Mouse (Mus musculus) small intestine, adult 2 months (tissue): ENCODE data around the gene Zbtb44. TPM values are rescaled to one million over a fixed set of nuclear protein-coding genes. Genes with fewer than 3 reads are reported as not detected.

Experiments used
- H3K27ac ChIP-seq: fragments of 200-500 bp; 2 replicates; pipeline ENCODE4 v1.5.1; 2012; ENCODE audit warnings: low read depth, low read length, control low read depth, inconsistent platforms; ENCODE audit not compliant: insufficient read depth
- H3K27me3 ChIP-seq: fragments of 200-500 bp; 2 replicates; pipeline ENCODE4 v1.6.1; 2012; ENCODE audit warnings: mild to moderate bottlenecking, moderate library complexity, low read length, inconsistent platforms; ENCODE audit not compliant: control insufficient read depth, insufficient read depth
- H3K36me3 ChIP-seq: fragments of 200-500 bp; 2 replicates; pipeline ENCODE4 v1.6.1; 2012; ENCODE audit warnings: mild to moderate bottlenecking, low read length, control low read depth, inconsistent platforms; ENCODE audit not compliant: control insufficient read depth, insufficient read depth
- H3K4me1 ChIP-seq: fragments of 200-500 bp; 2 replicates; pipeline ENCODE4 v1.6.1; 2012; ENCODE audit warnings: low read length, inconsistent platforms, mixed read lengths; ENCODE audit not compliant: control insufficient read depth, insufficient read depth, insufficient read length
- H3K4me3 ChIP-seq: fragments of 200-500 bp; 2 replicates; pipeline ENCODE4 v1.5.1; 2012; ENCODE audit warnings: low read depth, mild to moderate bottlenecking, control low read depth, inconsistent platforms, low read length, moderate library complexity
- CTCF ChIP-seq: fragments of 200-500 bp; IDR thresholded peaks from 2 replicates; pipeline ENCODE4 v1.5.1; 2012; ENCODE audit warnings: low read depth, mild to moderate bottlenecking, control low read depth, inconsistent platforms, low read length, moderate library complexity, mixed read lengths; ENCODE audit not compliant: insufficient replicate concordance, insufficient read length; ENCODE audit errors: extremely low read depth
- POLR2A ChIP-seq: fragments of 200-500 bp; IDR thresholded peaks from 2 replicates; pipeline ENCODE4 v1.6.1; 2012; ENCODE audit warnings: low read depth, mild to moderate bottlenecking, control low read depth, inconsistent platforms, low read length, moderate library complexity
- WGBS: fragments of 180-500 bp; shearing (Covaris S2); methylation state at CpG from one replicate; pipeline ENCODE4 v1.1.7; 2018; 5-methylcytosine and 5-hydroxymethylcytosine counted together
- polyA plus RNA-seq: library from polyadenylated mRNA; depleted of rRNA; stranded (reverse); fragments of >200 nt; gene quantifications from 2 replicates; pipeline ENCODE4 v1.2.3, GENCODE M21; 2012

Zbtb44 gene
- polyA plus RNA-seq, 1 experiment = 5.3 TPM

GRCm38 (mm10) chr9:31108464-31108863 lies 78.0 kb downstream of the Zbtb44 start:
- Histone ChIP-seq H3K27ac (no peak overlapping the region), H3K27me3 (no peaks in the 10 kb centered on the region), H3K4me3 (no peak overlapping the region), H3K4me1 (no peaks in the 10 kb centered on the region), H3K36me3 (peaks cover 33% of the 10 kb centered on the region)
- WGBS = 82% methylated on average over 8 of the region's 8 CpGs
- TF ChIP-seq CTCF = no peak
- no peak for TF ChIP-seq POLR2A

- no peak overlapping the region for H3K4me3 ChIP-seq
Measured at GRCm38 (mm10) chr9:31115586-31115985, 85.1 kb downstream of the Zbtb44 start.

GRCm38 (mm10) chr9:31117088-31117487 lies 86.6 kb downstream of the Zbtb44 start:
- Histone ChIP-seq H3K27ac (peak overlapping the region; percentile 97), H3K4me3 (peak overlapping the region; percentile 14; the same call in 1 of the 2 replicates), H3K27me3 (no peaks in the 10 kb centered on the region), H3K36me3 (no peaks in the 10 kb centered on the region), H3K4me1 (peaks cover 37% of the 10 kb centered on the region)
- TF ChIP-seq POLR2A (no peak; the same call in 1 of the 2 replicates), CTCF (no peak)
- 23% methylated on average over 11 of the region's 11 CpGs for WGBS

More at GRCm38 (mm10) chr9:31115586-31115985, 85.1 kb downstream of the Zbtb44 start:
- H3K27ac ChIP-seq = no peak overlapping the region
- H3K4me1 ChIP-seq = peaks cover 26% of the 10 kb centered on the region; the same call in 1 of the 2 replicates
- TF ChIP-seq CTCF (no peak), POLR2A (no peak)
- H3K27me3 ChIP-seq = no peaks in the 10 kb centered on the region
- no peaks in the 10 kb centered on the region; the same call in 1 of the 2 replicates for H3K36me3 ChIP-seq

- Histone ChIP-seq H3K36me3 (no peaks in the 10 kb centered on the region), H3K4me1 (peaks cover 37% of the 10 kb centered on the region), H3K4me3 (peak overlapping the region; percentile 14; the same call in 1 of the 2 replicates), H3K27ac (peak overlapping the region; percentile 97), H3K27me3 (no peaks in the 10 kb centered on the region)
- 40% methylated on average over 6 of the region's 6 CpGs for WGBS
- TF ChIP-seq POLR2A (no peak), CTCF (no peak)
Measured at GRCm38 (mm10) chr9:31117488-31117887, 87.0 kb downstream of the Zbtb44 start.

- H3K27me3 ChIP-seq = no peaks in the 10 kb centered on the region
- peaks cover 37% of the 10 kb centered on the region for H3K4me1 ChIP-seq
- 23% methylated on average over 11 of the region's 11 CpGs for WGBS
- H3K4me3 ChIP-seq = peak overlapping the region; percentile 30
- H3K27ac ChIP-seq = peak overlapping the region; percentile 95
- TF ChIP-seq POLR2A = no peak
- H3K36me3 ChIP-seq = no peaks in the 10 kb centered on the region
Measured at GRCm38 (mm10) chr9:31118520-31119298, 88.3 kb downstream of the Zbtb44 start.

- 26% methylated on average over 5 of the region's 5 CpGs for WGBS
- H3K4me3 ChIP-seq = peak overlapping the region; percentile 30
- peak overlapping the region; percentile 95 for H3K27ac ChIP-seq
- no peaks in the 10 kb centered on the region for H3K36me3 ChIP-seq
- TF ChIP-seq POLR2A (no peak), CTCF (no peak)
- H3K4me1 ChIP-seq = peaks cover 36% of the 10 kb centered on the region
- H3K27me3 ChIP-seq = no peaks in the 10 kb centered on the region
Measured at GRCm38 (mm10) chr9:31119405-31119804, 89.0 kb downstream of the Zbtb44 start.

- TF ChIP-seq CTCF = no peak
- TF ChIP-seq POLR2A = no peak
- peak overlapping the region; percentile 95 for H3K27ac ChIP-seq
- H3K36me3 ChIP-seq = peaks cover 1% of the 10 kb centered on the region; the same call in 1 of the 2 replicates
- H3K4me1 ChIP-seq = peaks cover 36% of the 10 kb centered on the region
- WGBS = 41% methylated on average over 11 of the region's 11 CpGs
- H3K4me3 ChIP-seq = peak overlapping the region; percentile 2; the same call in 1 of the 2 replicates
- no peaks in the 10 kb centered on the region for H3K27me3 ChIP-seq
Measured at GRCm38 (mm10) chr9:31119882-31120532, 89.6 kb downstream of the Zbtb44 start.
